Mouse (Mus musculus) CH12.LX (cell line): ENCODE measurements around the gene Nudc. TPM values are rescaled to one million over a fixed set of nuclear protein-coding genes. Genes with fewer than 3 reads are reported as not detected.

ENCODE experiments used
- DNase-seq: peaks from one replicate; pipeline ENCODE4 v3.0.0-alpha.2; 2013; ENCODE audit errors: extremely low read depth
- H3K27ac ChIP-seq: 2 replicates; pipeline ENCODE4 v1.5.1; 2012; ENCODE audit warnings: low read depth, mild to moderate bottlenecking, control low read depth, moderate library complexity; ENCODE audit not compliant: insufficient read depth
- H3K27me3 ChIP-seq: replicated peaks from 2 replicates; pipeline ENCODE3; 2012; ENCODE audit warnings: inconsistent platforms
- H3K36me3 ChIP-seq, 2 experiments: replicated peaks in 1 of 2; 2 replicates each; pipeline versions ENCODE3 to v1.6.1; 2012; ENCODE audit warnings: inconsistent platforms in 1 of 2, low read length in 1 of 2, mild to moderate bottlenecking in 1 of 2, mixed read lengths in 1 of 2, moderate library complexity in 1 of 2; ENCODE audit not compliant: control insufficient read depth in 1 of 2, insufficient read depth in 1 of 2
- H3K4me1 ChIP-seq, 2 experiments: 2 replicates each; pipeline ENCODE4 v1.6.1; 2012; ENCODE audit warnings: inconsistent platforms in 1 of 2, moderate library complexity in 1 of 2; ENCODE audit not compliant: insufficient read depth in 2 of 2, control insufficient read depth in 1 of 2
- H3K4me2 ChIP-seq: 2 replicates; pipeline ENCODE4 v1.6.1; 2012; ENCODE audit warnings: low read depth, mild to moderate bottlenecking, control low read depth; ENCODE audit not compliant: poor library complexity, insufficient read depth, severe bottlenecking
- H3K4me3 ChIP-seq, 3 experiments: fragments of 150-350 bp in 1 of 3; sonication (generic) in 1 of 3; replicated peaks in 1 of 3; 2 replicates each; pipeline versions ENCODE3 to v1.5.1; 2011 to 2012; ENCODE audit warnings: low read depth in 2 of 3, low read length in 2 of 3, mild to moderate bottlenecking in 2 of 3, moderate library complexity in 2 of 3, control low read depth in 1 of 3, improper control_type of control experiment in 1 of 3, inconsistent platforms in 1 of 3, mixed read lengths in 1 of 3; ENCODE audit not compliant: poor library complexity in 1 of 3
- H3K79me2 ChIP-seq: replicated peaks from 2 replicates; pipeline ENCODE4 v1.6.1; 2012; ENCODE audit warnings: mild to moderate bottlenecking, moderate library complexity; ENCODE audit not compliant: control insufficient read depth, poor library complexity, insufficient read depth, severe bottlenecking; ENCODE audit errors: extremely low read depth
- H3K9ac ChIP-seq: 2 replicates; pipeline ENCODE4 v1.6.1; 2012; ENCODE audit warnings: low read depth, mild to moderate bottlenecking, control low read depth, moderate library complexity; ENCODE audit not compliant: insufficient read depth
- H3K9me3 ChIP-seq: replicated peaks from 2 replicates; pipeline ENCODE3; 2012; ENCODE audit warnings: low read length, inconsistent platforms, mixed read lengths
- BHLHE40 ChIP-seq: IDR thresholded peaks from 2 replicates; pipeline ENCODE4 v1.6.1; 2011; ENCODE audit warnings: mild to moderate bottlenecking, low read depth, low read length, improper control_type of control experiment
- CHD2 ChIP-seq: IDR thresholded peaks from 2 replicates; pipeline ENCODE4 v1.6.1; 2011; ENCODE audit warnings: low read length, improper control_type of control experiment
- CTCF ChIP-seq, 2 experiments: IDR thresholded peaks in 1 of 2; conservative IDR thresholded peaks in 1 of 2; 2 replicates each; pipeline ENCODE4 v1.5.1; 2011 to 2012; ENCODE audit warnings: low read depth in 2 of 2, low read length in 2 of 2, improper control_type of control experiment in 1 of 2, inconsistent platforms in 1 of 2, mild to moderate bottlenecking in 1 of 2, moderate library complexity in 1 of 2
- E2F4 ChIP-seq: IDR thresholded peaks from 2 replicates; pipeline ENCODE4 v1.6.1; 2011; ENCODE audit warnings: low read depth, low read length, improper control_type of control experiment; ENCODE audit not compliant: insufficient replicate concordance
- ELF1 ChIP-seq: IDR thresholded peaks from 2 replicates; pipeline ENCODE4 v1.6.1; 2014; ENCODE audit warnings: low read depth, mild to moderate bottlenecking, inconsistent platforms, low read length, improper control_type of control experiment
- EP300 ChIP-seq: IDR thresholded peaks from 2 replicates; pipeline ENCODE4 v1.6.1; 2011; ENCODE audit warnings: low read length, improper control_type of control experiment
- ETS1 ChIP-seq: conservative IDR thresholded peaks from 2 replicates; pipeline ENCODE4 v1.6.1; 2012; ENCODE audit warnings: low read depth, mild to moderate bottlenecking, inconsistent platforms, low read length, improper control_type of control experiment, moderate library complexity
- GABPA ChIP-seq: IDR thresholded peaks from 2 replicates; pipeline ENCODE4 v1.6.1; 2012; ENCODE audit warnings: low read depth, low read length, improper control_type of control experiment, inconsistent platforms; ENCODE audit not compliant: insufficient replicate concordance
- HCFC1 ChIP-seq: IDR thresholded peaks from 2 replicates; pipeline ENCODE4 v1.6.1; 2012; ENCODE audit warnings: low read depth, mild to moderate bottlenecking, inconsistent platforms, low read length, improper control_type of control experiment
- IRF4 ChIP-seq: IDR thresholded peaks from 2 replicates; pipeline ENCODE4 v1.6.1; 2014; ENCODE audit warnings: low read depth, mild to moderate bottlenecking, inconsistent platforms, low read length, improper control_type of control experiment
- JUN ChIP-seq: IDR thresholded peaks from 2 replicates; pipeline ENCODE4 v1.6.1; 2011; ENCODE audit warnings: low read depth, mild to moderate bottlenecking, low read length, improper control_type of control experiment, moderate library complexity; ENCODE audit not compliant: insufficient read depth
- JUND ChIP-seq: conservative IDR thresholded peaks from 2 replicates; pipeline ENCODE4 v1.6.1; 2011; ENCODE audit warnings: low read depth, low read length, improper control_type of control experiment
- KAT2A ChIP-seq: IDR thresholded peaks from 2 replicates; pipeline ENCODE4 v1.6.1; 2012; ENCODE audit warnings: low read length, improper control_type of control experiment, inconsistent platforms; ENCODE audit not compliant: insufficient replicate concordance
- MAFK ChIP-seq: IDR thresholded peaks from 2 replicates; pipeline ENCODE4 v1.6.1; 2011; ENCODE audit warnings: low read length, improper control_type of control experiment; ENCODE audit not compliant: insufficient replicate concordance
- MAX ChIP-seq: IDR thresholded peaks from 2 replicates; pipeline ENCODE4 v1.6.1; 2011; ENCODE audit warnings: low read length, improper control_type of control experiment
- MAZ ChIP-seq: IDR thresholded peaks from 2 replicates; pipeline ENCODE4 v1.6.1; 2012; ENCODE audit warnings: low read depth, mild to moderate bottlenecking, inconsistent platforms, low read length, improper control_type of control experiment, moderate library complexity
- MEF2A ChIP-seq: IDR thresholded peaks from 2 replicates; pipeline ENCODE4 v1.6.1; 2014; ENCODE audit warnings: low read depth, mild to moderate bottlenecking, inconsistent platforms, low read length, improper control_type of control experiment, borderline replicate concordance
- MXI1 ChIP-seq: IDR thresholded peaks from 2 replicates; pipeline ENCODE4 v1.6.1; 2011; ENCODE audit warnings: mild to moderate bottlenecking, low read depth, low read length, improper control_type of control experiment
- MYC ChIP-seq: IDR thresholded peaks from 2 replicates; pipeline ENCODE4 v1.6.1; 2011; ENCODE audit warnings: low read depth, mild to moderate bottlenecking, improper control_type of control experiment, low read length
- NELFE ChIP-seq: IDR thresholded peaks from 2 replicates; pipeline ENCODE4 v1.6.1; 2011; ENCODE audit warnings: low read depth, low read length, improper control_type of control experiment
- NRF1 ChIP-seq: IDR thresholded peaks from 2 replicates; pipeline ENCODE4 v1.6.1; 2014; ENCODE audit warnings: low read depth, mild to moderate bottlenecking, inconsistent platforms, low read length, improper control_type of control experiment, moderate library complexity
- PAX5 ChIP-seq: IDR thresholded peaks from 2 replicates; pipeline ENCODE4 v1.6.1; 2012; ENCODE audit warnings: low read length, inconsistent platforms, mixed read lengths
- POLR2A ChIP-seq: IDR thresholded peaks from 2 replicates; pipeline ENCODE4 v1.6.1; 2011; ENCODE audit warnings: low read depth, mild to moderate bottlenecking, improper control_type of control experiment, low read length
- RAD21 ChIP-seq: IDR thresholded peaks from 2 replicates; pipeline ENCODE4 v1.6.1; 2011; ENCODE audit warnings: low read depth, mild to moderate bottlenecking, low read length, improper control_type of control experiment, moderate library complexity
- RCOR1 ChIP-seq: conservative IDR thresholded peaks from 2 replicates; pipeline ENCODE4 v1.6.1; 2012; ENCODE audit warnings: low read depth, mild to moderate bottlenecking, inconsistent platforms, low read length, improper control_type of control experiment
- SIN3A ChIP-seq: IDR thresholded peaks from 2 replicates; pipeline ENCODE4 v1.6.1; 2012; ENCODE audit warnings: low read length, improper control_type of control experiment, inconsistent platforms
- SMC3 ChIP-seq: IDR thresholded peaks from 2 replicates; pipeline ENCODE4 v1.6.1; 2011; ENCODE audit warnings: low read depth, low read length, improper control_type of control experiment
- TCF12 ChIP-seq: IDR thresholded peaks from 2 replicates; pipeline ENCODE4 v1.6.1; 2014; ENCODE audit warnings: low read depth, mild to moderate bottlenecking, inconsistent platforms, low read length, improper control_type of control experiment
- UBTF ChIP-seq: IDR thresholded peaks from 2 replicates; pipeline ENCODE4 v1.6.1; 2012; ENCODE audit warnings: low read depth, mild to moderate bottlenecking, inconsistent platforms, low read length, improper control_type of control experiment, moderate library complexity
- USF1 ChIP-seq: IDR thresholded peaks from 2 replicates; pipeline ENCODE4 v1.6.1; 2014; ENCODE audit warnings: low read depth, mild to moderate bottlenecking, inconsistent platforms, low read length, improper control_type of control experiment
- ZC3H11A ChIP-seq: IDR thresholded peaks from 2 replicates; pipeline ENCODE4 v1.6.1; 2012; ENCODE audit warnings: low read depth, mild to moderate bottlenecking, inconsistent platforms, low read length, improper control_type of control experiment
- ZKSCAN1 ChIP-seq: IDR thresholded peaks from 2 replicates; pipeline ENCODE4 v1.6.1; 2012; ENCODE audit warnings: low read depth, inconsistent platforms, low read length, improper control_type of control experiment, borderline replicate concordance
- ZMIZ1 ChIP-seq: IDR thresholded peaks from 2 replicates; pipeline ENCODE4 v1.6.1; 2012; ENCODE audit warnings: low read depth, mild to moderate bottlenecking, inconsistent platforms, low read length, improper control_type of control experiment
- ZNF384 ChIP-seq: IDR thresholded peaks from 2 replicates; pipeline ENCODE4 v1.6.1; 2012; ENCODE audit warnings: low read depth, low read length, improper control_type of control experiment, inconsistent platforms
- dilution Hi-C: fragments of 300-500 bp; cut with MboI; formaldehyde crosslinking; loops from 2 replicates; pipeline ENCODE4 v1.14.3; 2020; ENCODE audit warnings: low sequenced_read_pairs; ENCODE audit not compliant: extremely low pct_unique_long_range_greater_than_20kb, extremely low pct_ligation_motif_present
- in situ Hi-C: fragments of 300-500 bp; cut with MboI; formaldehyde crosslinking; loops from 3 replicates; pipeline ENCODE4 v1.14.3; 2019; ENCODE audit warnings: low sequenced_read_pairs, low pct_ligation_motif_present, low pct_unique_long_range_greater_than_20kb, mixed read lengths
- polyA plus RNA-seq: library from polyadenylated mRNA; unstranded; fragments of >175 nt; gene quantifications from 2 replicates; pipeline ENCODE4 v1.2.1, GENCODE M21; 2012; ENCODE audit warnings: low read depth; ENCODE audit not compliant: insufficient read length
- total RNA-seq, 2 experiments: library from RNA; depleted of rRNA; stranded (reverse); fragments of 300-350 nt in 1 of 2; fragments of >200 nt in 1 of 2; gene quantifications; 2 replicates each; pipeline ENCODE4 v1.2.3; 2012 to 2014

Nudc gene
- total RNA-seq (2012; rRNA removed), result 408 and 453 TPM in 2 replicates
- total RNA-seq (2014; rRNA removed), result 199 and 206 TPM in 2 replicates
- polyA plus RNA-seq, result 718 and 764 TPM in 2 replicates

GRCm38 (mm10) chr4:133545272-133546231 is at the start of gene Nudc:
Nudc (minus strand) TSS chr4:133545996.
- Histone ChIP-seq H3K27me3 (no peaks in the 10 kb centered on the region), H3K4me2 (peak within 1 kb of the TSS; percentile 96), H3K79me2 (peaks cover 51% of the 10 kb centered on the region), H3K4me1 (peaks cover 8 to 35% of the 10 kb centered on the region in 2 experiments), H3K27ac (0 out of 2 replicates have a peak within 1 kb of the TSS, but pooled peaks have one; percentile 16), H3K4me3 (peak within 1 kb of the TSS; percentile 92 to 98 (median 96)), H3K9me3 (peaks cover 5% of the 10 kb centered on the region), H3K9ac (peak within 1 kb of the TSS; percentile 90), H3K36me3 (peaks cover 20 to 37% of the 10 kb centered on the region in 2 experiments)
- TF ChIP-seq SMC3, result no peak
- TF ChIP-seq POLR2A, result peak; percentile 96
- no peak for TF ChIP-seq ZC3H11A
- no peak for TF ChIP-seq CTCF (conservative IDR thresholded peaks at IDR 0.05 in 1 of 2, IDR thresholded peaks at IDR 0.05 in 1 of 2; ENCODE audit: low read depth in 2 of 2, low read length in 2 of 2)
- no peak for TF ChIP-seq MAZ
- TF ChIP-seq MAFK, result no peak
- TF ChIP-seq BHLHE40, result 0 out of 2 replicates have a peak, but pooled peaks have one; percentile 8
- no peak for TF ChIP-seq ZKSCAN1
- no peak for TF ChIP-seq JUND
- TF ChIP-seq JUN, result no peak
- no peak for TF ChIP-seq ETS1
- no peak for TF ChIP-seq EP300
- no peak for TF ChIP-seq RCOR1
- peak; percentile 72 for TF ChIP-seq MAX
- no peak for TF ChIP-seq MEF2A
- 0 out of 2 replicates have a peak, but pooled peaks have one; percentile 15 for TF ChIP-seq NRF1
- TF ChIP-seq SIN3A, result peak; percentile 69
- TF ChIP-seq TCF12, result peak; percentile 61; the same call in 1 of the 2 replicates
- no peak for TF ChIP-seq UBTF
- TF ChIP-seq RAD21, result no peak
- no peak for TF ChIP-seq ZNF384
- TF ChIP-seq NELFE, result peak; percentile 70
- TF ChIP-seq GABPA, result no peak
- TF ChIP-seq MYC, result 0 out of 2 replicates have a peak, but pooled peaks have one; percentile 80
- TF ChIP-seq ELF1, result peak; percentile 86
- TF ChIP-seq HCFC1, result peak; percentile 79
- 0 out of 2 replicates have a peak, but pooled peaks have one; percentile 39 for TF ChIP-seq CHD2
- peak; percentile 81 for TF ChIP-seq MXI1
- no peak for TF ChIP-seq PAX5
- 0 out of 2 replicates have a peak, but pooled peaks have one; percentile 56 for TF ChIP-seq KAT2A
- TF ChIP-seq IRF4, result 0 out of 2 replicates have a peak, but pooled peaks have one; percentile 16
- TF ChIP-seq E2F4, result no peak; the same call in 1 of the 2 replicates
- TF ChIP-seq USF1, result no peak
- TF ChIP-seq ZMIZ1, result peak; percentile 88
- in situ Hi-C loops, result no loop called here
- dilution Hi-C loops, result no loop called here
- peak; percentile 97 for DNase-seq
